Mouse (Mus musculus): ENCODE measurements around the gene Dennd6a. TPM values are rescaled to one million over a fixed set of nuclear protein-coding genes. Genes with fewer than 3 reads are reported as not detected.
"Not testable (repeated sequence)": the region's sequence is repeated elsewhere in the genome, so short reads cannot be mapped to it uniquely, and the experiment has no call there.

Gene Dennd6a
- polyA plus RNA-seq, 1 experiment = 8.8 TPM

DNA sequence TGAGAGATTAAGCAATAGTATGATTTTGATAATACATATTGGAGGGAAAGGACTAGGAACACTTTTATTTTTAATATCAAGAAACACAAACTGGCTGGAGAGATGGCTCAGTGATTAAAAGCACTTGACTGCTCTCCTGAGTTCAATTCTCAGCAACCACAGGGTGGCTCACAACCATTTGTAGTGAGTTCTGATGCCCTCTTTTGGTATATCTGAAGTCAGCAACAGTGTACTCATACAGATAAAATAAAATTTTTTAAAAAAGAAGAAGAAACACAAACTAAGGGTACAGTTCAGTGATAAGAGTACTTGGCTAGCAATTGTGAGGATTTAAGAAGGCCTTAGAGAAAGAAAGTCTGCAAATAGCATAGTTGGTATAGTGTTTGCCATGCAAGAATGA lies 97.3 kb downstream of the Dennd6a start:
- TF ChIP-seq CTCF (IDR thresholded peaks at IDR 0.05; ENCODE audit: extremely low read depth, insufficient read depth, insufficient read length, insufficient replicate concordance) (no peak), POLR2A (IDR thresholded peaks at IDR 0.05; ENCODE audit: low read depth, low read length) (no peak)
- Histone ChIP-seq H3K4me3 (ENCODE audit: extremely low read depth, insufficient read depth, insufficient read length) (no peak overlapping the region), H3K36me3 (ENCODE audit: control insufficient read depth, insufficient read depth, low read length) (no peaks in the 10 kb centered on the region; the same call in none of the 2 replicates), H3K4me1 (ENCODE audit: control insufficient read depth, insufficient read depth, insufficient read length) (peaks cover 2% of the 10 kb centered on the region; the same call in 1 of the 2 replicates), H3K27me3 (ENCODE audit: control insufficient read depth, insufficient read depth, low read length) (no peaks in the 10 kb centered on the region), H3K27ac (ENCODE audit: insufficient read depth, low read length) (no peak overlapping the region)
- DNase-seq (ENCODE audit: low read depth in 1 of 2, low spot score in 2 of 2) = no peak

DNA sequence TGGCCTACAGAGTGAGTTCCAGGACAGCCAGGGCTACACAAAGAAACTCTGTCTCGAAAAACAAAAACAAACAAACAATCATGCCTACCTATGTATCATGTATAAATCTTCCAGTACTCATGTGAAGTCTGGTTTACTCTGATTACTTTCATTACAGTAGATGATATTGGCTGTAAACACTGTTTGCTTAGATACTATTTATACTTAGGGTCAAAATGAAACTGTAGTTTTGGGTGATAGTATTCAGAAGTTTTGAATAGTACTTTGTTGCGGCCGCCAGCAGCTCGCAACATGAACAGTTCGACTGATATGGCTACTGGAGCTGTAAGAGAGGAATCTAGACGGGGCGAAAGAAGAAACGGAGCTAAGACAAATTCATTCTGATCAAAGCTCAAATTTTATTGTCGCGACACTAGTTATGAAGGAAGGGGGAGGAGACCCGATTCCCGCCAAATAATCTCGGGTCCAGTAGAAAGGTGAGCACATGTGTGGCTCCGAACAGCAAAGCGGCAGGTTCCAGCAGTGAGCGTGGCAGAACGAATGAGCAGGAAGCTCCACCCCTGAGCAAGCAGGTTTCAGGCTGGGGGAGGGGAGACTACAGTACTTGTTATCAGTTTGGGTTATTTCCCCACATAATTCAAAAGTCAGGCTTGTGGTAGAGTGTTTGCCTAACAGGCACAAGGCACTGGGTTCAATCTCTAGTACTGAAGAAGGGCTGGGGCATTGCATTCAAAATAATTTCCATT lies 98.4 kb downstream of the Dennd6a start:
- DNase-seq (ENCODE audit: low read depth in 1 of 2, low spot score in 2 of 2); H3K4me3 ChIP-seq (ENCODE audit: extremely low read depth, insufficient read depth, insufficient read length); H3K4me1 ChIP-seq (ENCODE audit: control insufficient read depth, insufficient read depth, insufficient read length); H3K36me3 ChIP-seq (ENCODE audit: control insufficient read depth, insufficient read depth, low read length); H3K27me3 ChIP-seq (ENCODE audit: control insufficient read depth, insufficient read depth, low read length); H3K27ac ChIP-seq (ENCODE audit: insufficient read depth, low read length): not testable (repeated sequence)
- WGBS = 39% methylated on average over 17 of the region's 17 CpGs

DNA sequence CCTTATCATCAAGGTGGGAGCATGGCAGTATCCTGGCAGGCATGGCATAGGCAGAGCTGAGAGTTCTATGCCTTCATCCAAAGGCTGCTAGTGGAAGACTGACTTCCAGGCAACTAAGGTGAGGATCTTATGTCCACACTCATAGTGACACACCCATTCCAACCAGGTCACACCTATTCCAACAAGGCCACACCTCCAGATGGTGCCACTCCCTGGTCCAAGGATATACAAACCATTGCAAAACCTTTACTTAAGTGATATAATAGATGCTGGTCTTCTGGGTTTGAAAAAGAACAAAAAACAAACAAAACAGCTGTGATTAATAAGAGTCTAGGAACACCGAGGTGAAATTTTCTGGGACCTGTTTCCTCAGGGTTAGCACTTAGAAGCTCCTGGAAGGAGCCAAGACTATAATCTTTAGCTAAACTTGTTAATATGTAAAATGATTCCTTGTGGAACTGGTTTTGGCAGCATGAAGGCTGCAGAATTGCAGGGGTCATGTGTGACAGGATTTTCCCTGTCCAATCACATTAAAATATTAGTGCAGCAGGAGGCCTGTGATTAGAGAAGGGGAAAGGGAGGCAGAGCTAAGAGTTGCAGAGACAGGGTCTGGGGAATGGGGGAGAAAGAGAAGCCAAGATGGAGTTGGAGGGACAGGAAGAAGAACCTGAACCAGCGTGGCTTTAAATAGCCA lies 101.0 kb downstream of the Dennd6a start:
- not testable (repeated sequence) for H3K27me3 ChIP-seq (ENCODE audit: control insufficient read depth, insufficient read depth, low read length); H3K36me3 ChIP-seq (ENCODE audit: control insufficient read depth, insufficient read depth, low read length); DNase-seq (ENCODE audit: low read depth in 1 of 2, low spot score in 2 of 2); H3K4me1 ChIP-seq (ENCODE audit: control insufficient read depth, insufficient read depth, insufficient read length); H3K4me3 ChIP-seq (ENCODE audit: extremely low read depth, insufficient read depth, insufficient read length); H3K27ac ChIP-seq (ENCODE audit: insufficient read depth, low read length)
- 77% methylated on average over 2 of the region's 2 CpGs for WGBS

DNA sequence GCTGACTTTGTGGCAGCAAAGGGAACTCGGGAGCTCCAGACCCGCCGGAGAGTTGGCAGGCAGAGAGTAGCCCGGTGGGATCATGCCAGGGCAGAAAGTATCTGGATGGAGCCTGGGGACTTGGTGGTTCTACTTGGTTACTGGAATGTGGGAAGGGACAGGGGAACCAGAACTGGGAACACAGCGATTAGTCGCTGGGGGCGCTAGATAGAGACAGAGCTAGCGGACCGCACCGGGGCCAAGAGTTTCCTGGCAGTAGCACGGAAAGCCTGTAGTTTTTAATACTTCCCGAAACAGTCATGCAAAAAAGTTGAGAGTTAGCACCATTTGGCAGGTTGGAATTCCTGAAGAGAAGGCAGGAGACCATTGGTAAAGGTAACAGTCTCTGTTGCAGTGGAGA lies 101.7 kb downstream of the Dennd6a start:
- WGBS = 21% methylated on average over 12 of the region's 12 CpGs
- H3K4me3 ChIP-seq (ENCODE audit: extremely low read depth, insufficient read depth, insufficient read length) = no peak overlapping the region
- no peaks in the 10 kb centered on the region for H3K27me3 ChIP-seq (ENCODE audit: control insufficient read depth, insufficient read depth, low read length)
- H3K27ac ChIP-seq (ENCODE audit: insufficient read depth, low read length) = no peak overlapping the region
- DNase-seq (ENCODE audit: low read depth in 1 of 2, low spot score in 2 of 2) = peak in 1 of 2 experiments; percentile 22
- no peaks in the 10 kb centered on the region; the same call in 1 of the 2 replicates for H3K4me1 ChIP-seq (ENCODE audit: control insufficient read depth, insufficient read depth, insufficient read length)
- TF ChIP-seq CTCF (IDR thresholded peaks at IDR 0.05; ENCODE audit: extremely low read depth, insufficient read depth, insufficient read length, insufficient replicate concordance) = no peak
- no peaks in the 10 kb centered on the region for H3K36me3 ChIP-seq (ENCODE audit: control insufficient read depth, insufficient read depth, low read length)

DNA sequence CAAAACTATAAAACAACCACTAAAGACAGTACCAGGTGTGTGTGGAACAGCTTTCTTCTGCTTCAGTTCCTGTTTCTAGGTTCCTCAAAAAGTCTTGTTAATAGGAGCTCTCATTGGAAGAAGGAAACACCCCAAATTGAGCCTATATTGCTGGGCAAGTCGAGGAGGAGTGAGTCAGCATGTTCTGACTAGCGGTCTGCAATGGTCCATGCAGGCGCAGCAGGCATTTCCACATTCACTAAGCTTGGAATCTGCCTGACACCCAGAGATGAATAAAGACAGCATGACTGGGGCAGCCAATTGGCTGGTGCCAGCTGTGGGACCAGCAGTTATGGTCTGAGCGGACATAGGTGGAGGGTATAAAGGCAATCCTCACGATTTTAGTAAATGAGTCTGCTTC lies 102.1 kb downstream of the Dennd6a start:
- no peak for DNase-seq (ENCODE audit: low read depth in 1 of 2, low spot score in 2 of 2)
- TF ChIP-seq POLR2A (IDR thresholded peaks at IDR 0.05; ENCODE audit: low read depth, low read length) (no peak), CTCF (IDR thresholded peaks at IDR 0.05; ENCODE audit: extremely low read depth, insufficient read depth, insufficient read length, insufficient replicate concordance) (no peak)
- WGBS = 38% methylated on average over 5 of the region's 5 CpGs
- H3K27ac ChIP-seq (ENCODE audit: insufficient read depth, low read length) = no peak overlapping the region
- no peaks in the 10 kb centered on the region for H3K27me3 ChIP-seq (ENCODE audit: control insufficient read depth, insufficient read depth, low read length)
- no peaks in the 10 kb centered on the region; the same call in 1 of the 2 replicates for H3K4me1 ChIP-seq (ENCODE audit: control insufficient read depth, insufficient read depth, insufficient read length)
- H3K36me3 ChIP-seq (ENCODE audit: control insufficient read depth, insufficient read depth, low read length) = no peaks in the 10 kb centered on the region
- no peak overlapping the region for H3K4me3 ChIP-seq (ENCODE audit: extremely low read depth, insufficient read depth, insufficient read length)

Other genes with a start within 250 kb of the Dennd6a start
- gene Slmap, start 38.9 kb upstream of the Dennd6a start, polyA plus RNA-seq (2012; rRNA removed) = 9.3 and 14.8 TPM in 2 replicates
- 69.6 and 85.6 TPM in 2 replicates for gene Arf4, start 64.2 kb downstream of the Dennd6a start, polyA plus RNA-seq (2012; rRNA removed)
- 4.0 and 6.2 TPM in 2 replicates for gene Pde12, start 96.0 kb downstream of the Dennd6a start, polyA plus RNA-seq (2012; rRNA removed)
- 0.02 and 0.06 TPM in 2 replicates for gene Dnah12, start 119.4 kb downstream of the Dennd6a start, polyA plus RNA-seq (2012; rRNA removed)

All from spleen, adult 2 months (tissue).